Mouse (Mus musculus) brain, embryonic 14.5 days (tissue): Measurements from ENCODE around the gene Slc11a1. TPM values are rescaled to one million over a fixed set of nuclear protein-coding genes. Genes with fewer than 3 reads are reported as not detected.
"Not testable (repeated sequence)": the region's sequence is repeated elsewhere in the genome, so short reads cannot be mapped to it uniquely, and the experiment has no call there.

Experiments used
- DNase-seq: peaks from one replicate; pipeline ENCODE4 v3.0.0-alpha.2; 2011; ENCODE audit warnings: low read depth
- CTCF ChIP-seq: fragments of 200-500 bp; IDR thresholded peaks from 2 replicates; pipeline ENCODE4 v1.5.1; 2012; ENCODE audit warnings: inconsistent platforms, mild to moderate bottlenecking, moderate library complexity, borderline replicate concordance; ENCODE audit not compliant: insufficient read depth, insufficient read length; ENCODE audit errors: extremely low read depth
- POLR2A ChIP-seq: fragments of 200-500 bp; IDR thresholded peaks from 2 replicates; pipeline ENCODE4 v1.6.1; 2012; ENCODE audit warnings: mild to moderate bottlenecking, inconsistent platforms, borderline replicate concordance; ENCODE audit not compliant: poor library complexity, insufficient read depth, insufficient read length, severe bottlenecking; ENCODE audit errors: extremely low read depth
- polyA plus RNA-seq: library from polyadenylated mRNA; depleted of rRNA; stranded (reverse); fragments of >200 nt; gene quantifications from 2 replicates; pipeline ENCODE4 v1.2.3, GENCODE M21; 2012; rRNA removed

Slc11a1 gene
- polyA plus RNA-seq: 3.2 and 4.0 TPM in 2 replicates

GRCm38 (mm10) chr1:74374980-74375379, at the start of gene Slc11a1:
Gene Slc11a1, plus strand, starts transcription at chr1:74375195.
- DNase-seq: no peak

DNA sequence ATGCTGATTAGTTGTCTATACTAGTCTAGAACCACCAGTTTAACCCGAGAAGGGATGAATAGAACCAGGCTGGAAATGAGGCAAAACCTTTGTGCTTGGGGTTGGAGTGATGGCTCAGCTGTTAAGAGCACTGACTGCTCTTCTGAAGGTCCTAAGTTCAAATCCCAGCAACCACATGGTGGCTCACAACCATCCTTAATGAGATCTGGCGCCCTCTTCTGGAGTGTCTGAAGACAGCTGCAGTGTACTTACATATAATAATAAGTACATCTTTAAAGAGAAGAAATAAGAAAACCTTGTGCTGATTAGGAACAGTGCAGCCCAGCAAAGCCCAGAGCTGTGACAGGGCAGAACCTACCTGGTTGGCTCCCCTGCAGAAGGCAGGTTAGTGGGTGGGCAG, 48.1 kb upstream of the Slc11a1 start:
- 0 out of 2 replicates have a peak, but pooled peaks have one; percentile 2 for TF ChIP-seq CTCF

More at GRCm38 (mm10) chr1:74374980-74375379, at the start of gene Slc11a1:
- TF ChIP-seq POLR2A (no peak), CTCF (no peak)

GRCm38 (mm10) chr1:74329899-74330431, 45.0 kb upstream of the Slc11a1 start:
- TF ChIP-seq CTCF (no peak), POLR2A (no peak)
- DNase-seq: peak; percentile 59

More for the DNA sequence above, 48.1 kb upstream of the Slc11a1 start:
- DNase-seq: not testable (repeated sequence)

DNA sequence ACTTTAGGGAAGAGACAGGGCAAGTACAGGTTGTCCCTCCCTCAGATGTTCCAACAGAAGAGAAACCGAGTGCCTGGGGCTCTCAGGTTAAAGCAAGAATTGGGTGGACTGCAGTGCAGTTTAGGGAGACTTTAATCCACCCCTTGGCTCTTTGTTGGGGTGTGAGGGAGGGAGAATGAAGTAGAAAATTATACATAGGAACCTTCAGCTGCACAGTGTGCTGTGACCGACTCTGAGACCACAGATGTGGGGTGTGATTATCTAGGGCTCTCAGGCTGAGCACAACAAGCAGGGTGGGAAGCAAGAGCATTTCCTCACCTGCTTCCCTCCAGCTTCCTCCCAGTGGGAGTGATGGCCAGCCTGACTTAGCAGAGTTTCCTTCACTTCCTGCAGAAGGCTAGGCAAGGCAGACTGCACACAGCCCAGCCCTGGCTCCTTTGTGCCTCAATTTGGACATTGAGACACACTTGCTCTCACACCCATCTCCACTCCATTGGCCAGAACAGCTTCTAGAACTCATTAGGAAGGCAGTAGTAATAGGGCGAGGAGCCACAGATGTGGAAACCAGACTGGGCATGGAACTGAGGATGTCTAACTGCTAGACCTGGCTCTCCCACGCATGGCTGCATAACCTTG, 43.8 kb upstream of the Slc11a1 start:
- TF ChIP-seq POLR2A: no peak
- no peak for TF ChIP-seq CTCF
- no peak for DNase-seq

- DNase-seq: peak; percentile 99
- TF ChIP-seq POLR2A: peak; percentile 18; the same call in 1 of the 2 replicates
- TF ChIP-seq CTCF: peak; percentile 21; the same call in 1 of the 2 replicates
These were observed 42.7 kb upstream of the Slc11a1 start for GRCm38 (mm10) chr1:74332241-74332763.

DNA sequence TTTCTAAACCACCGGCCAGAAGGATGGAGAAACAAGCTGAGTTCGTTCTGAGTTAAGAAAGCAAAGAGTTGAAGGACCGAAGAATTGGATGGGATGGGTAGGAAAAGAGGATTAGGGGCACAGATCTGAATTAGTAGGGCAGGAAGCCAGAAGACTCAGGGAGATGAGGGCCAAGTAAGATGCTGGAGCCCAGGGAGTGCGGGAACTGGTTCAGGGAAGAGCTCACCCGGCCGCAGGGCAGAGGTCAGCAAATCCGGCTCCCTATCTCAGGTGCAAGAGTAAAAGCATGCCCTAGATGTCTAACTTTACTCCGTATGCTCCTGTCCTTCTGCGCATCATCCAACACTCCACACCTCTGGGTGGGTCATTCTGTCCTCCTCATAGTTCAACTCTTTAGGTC, 42.1 kb upstream of the Slc11a1 start:
- TF ChIP-seq CTCF (no peak), POLR2A (no peak)
- no peak for DNase-seq

- no peak for DNase-seq
- TF ChIP-seq CTCF (no peak), POLR2A (no peak)
These were observed 40.4 kb upstream of the Slc11a1 start for GRCm38 (mm10) chr1:74334607-74335006.

DNA sequence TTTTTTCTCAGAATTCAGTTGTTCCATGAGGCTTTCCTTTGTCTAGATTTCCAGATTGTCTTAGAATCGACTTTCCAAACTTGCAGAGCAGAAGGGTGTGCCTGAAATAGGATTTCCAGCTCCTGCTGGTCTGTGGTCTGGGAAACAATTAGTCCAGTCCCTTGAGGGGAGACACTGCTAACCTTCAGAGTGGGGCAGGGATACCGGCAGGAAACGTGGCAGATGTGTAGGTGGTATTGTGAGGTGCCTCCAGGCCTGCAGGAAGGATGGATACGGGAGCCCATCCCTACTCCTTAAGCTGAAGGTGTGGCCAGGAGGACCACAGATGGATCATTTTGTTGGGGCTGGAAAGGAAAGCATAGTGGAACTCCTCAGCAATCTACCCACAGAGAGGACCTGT, 40.0 kb upstream of the Slc11a1 start:
- DNase-seq: no peak
- TF ChIP-seq POLR2A (no peak), CTCF (no peak)

DNA sequence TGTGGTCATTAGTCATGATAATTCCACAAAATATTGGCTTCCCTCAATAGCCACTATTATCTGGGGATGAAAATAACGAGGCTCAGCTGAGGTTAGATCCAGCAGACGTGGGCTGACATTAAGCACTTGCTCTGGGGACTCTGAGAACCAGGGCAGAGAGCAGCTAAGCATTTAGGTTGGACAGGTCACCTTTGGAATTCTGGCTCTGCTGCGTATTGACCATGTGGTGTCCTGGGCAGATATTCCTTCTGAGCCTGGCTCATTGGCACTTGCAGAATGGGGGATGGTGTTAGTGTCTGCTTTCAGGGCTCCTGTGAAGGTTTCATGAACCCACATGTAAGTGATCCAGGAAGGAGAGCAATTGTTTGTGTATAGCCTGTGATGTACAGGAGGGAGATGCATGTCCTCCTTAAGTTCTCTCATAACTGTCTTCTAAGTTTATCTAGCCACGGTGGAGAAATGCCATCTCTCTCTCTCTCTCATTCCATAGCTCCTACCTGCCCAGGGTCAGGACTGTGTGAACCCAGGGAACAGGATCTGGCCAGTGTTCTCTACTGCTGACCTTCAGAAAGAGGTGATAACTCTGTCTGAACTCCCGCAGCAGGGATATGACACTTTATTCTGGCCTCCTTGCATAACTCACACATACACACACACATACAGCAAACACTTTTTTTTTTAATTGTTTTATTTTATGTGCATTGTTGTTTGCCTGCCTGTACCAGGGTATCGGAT, 39.4 kb upstream of the Slc11a1 start:
- no peak for TF ChIP-seq POLR2A
- TF ChIP-seq CTCF: no peak
- no peak for DNase-seq

DNA sequence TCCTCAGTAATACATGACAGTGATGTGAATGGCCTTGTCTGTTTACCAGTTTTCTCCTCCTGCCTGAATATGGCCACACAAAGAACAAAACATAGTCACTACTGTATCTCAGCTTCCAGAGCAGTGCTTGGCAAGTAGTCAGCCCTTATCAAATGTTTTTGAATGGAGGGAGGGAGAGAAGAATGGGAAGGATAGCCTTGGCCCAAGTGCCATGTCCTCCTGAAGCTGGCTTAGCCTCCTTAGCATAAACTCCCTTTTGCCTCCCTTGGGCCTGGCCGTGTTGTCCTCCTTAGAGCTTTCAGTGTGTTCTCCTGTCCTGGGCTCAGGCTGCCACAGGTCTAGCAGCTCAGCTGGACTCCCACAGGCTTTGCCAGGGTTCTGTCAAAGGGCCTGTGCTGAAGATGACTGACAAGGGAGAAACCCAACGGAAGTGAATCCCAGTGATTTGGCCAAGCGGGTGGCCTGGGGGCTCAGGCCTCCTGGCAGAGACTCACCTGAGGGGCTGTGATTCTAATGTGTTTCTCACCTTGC, 37.7 kb upstream of the Slc11a1 start:
- no peak for DNase-seq
- no peak for TF ChIP-seq CTCF
- no peak for TF ChIP-seq POLR2A

DNA sequence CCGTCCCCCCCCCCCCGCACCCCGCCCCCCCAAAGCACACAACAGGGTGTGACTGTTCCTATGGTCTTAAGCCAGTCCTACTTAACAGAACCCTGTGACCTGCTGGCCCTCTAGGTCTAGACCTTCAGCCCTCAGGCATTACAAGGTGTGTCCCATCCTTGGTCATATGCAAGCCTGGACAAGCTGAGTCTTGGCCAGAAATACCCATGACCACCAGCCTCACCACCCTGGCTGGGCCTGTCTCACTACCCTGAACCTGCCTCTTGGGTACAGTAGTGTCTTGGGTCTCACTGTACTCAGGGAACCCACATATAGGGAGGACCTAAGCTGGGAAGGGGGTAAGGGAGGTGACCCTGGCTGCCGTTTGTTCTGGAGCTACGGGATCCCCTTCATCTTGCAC, 37.0 kb upstream of the Slc11a1 start:
- DNase-seq: no peak
- TF ChIP-seq POLR2A (no peak), CTCF (no peak)
